Mouse (Mus musculus): ENCODE measurements around the gene Aldob. TPM values are rescaled to one million over a fixed set of nuclear protein-coding genes. Genes with fewer than 3 reads are reported as not detected.
"Not testable (repeated sequence)": the region's sequence is repeated elsewhere in the genome, so short reads cannot be mapped to it uniquely, and the experiment has no call there.

Aldob gene
- total RNA-seq, 1 experiment from 2014 or later, result not detected

- no peak for ATAC-seq (replicated peaks; ENCODE audit: low read depth, poor library complexity, severe bottlenecking)
Observed at GRCm38 (mm10) chr4:49536671-49537070, 12.7 kb downstream of the Aldob start.

DNA sequence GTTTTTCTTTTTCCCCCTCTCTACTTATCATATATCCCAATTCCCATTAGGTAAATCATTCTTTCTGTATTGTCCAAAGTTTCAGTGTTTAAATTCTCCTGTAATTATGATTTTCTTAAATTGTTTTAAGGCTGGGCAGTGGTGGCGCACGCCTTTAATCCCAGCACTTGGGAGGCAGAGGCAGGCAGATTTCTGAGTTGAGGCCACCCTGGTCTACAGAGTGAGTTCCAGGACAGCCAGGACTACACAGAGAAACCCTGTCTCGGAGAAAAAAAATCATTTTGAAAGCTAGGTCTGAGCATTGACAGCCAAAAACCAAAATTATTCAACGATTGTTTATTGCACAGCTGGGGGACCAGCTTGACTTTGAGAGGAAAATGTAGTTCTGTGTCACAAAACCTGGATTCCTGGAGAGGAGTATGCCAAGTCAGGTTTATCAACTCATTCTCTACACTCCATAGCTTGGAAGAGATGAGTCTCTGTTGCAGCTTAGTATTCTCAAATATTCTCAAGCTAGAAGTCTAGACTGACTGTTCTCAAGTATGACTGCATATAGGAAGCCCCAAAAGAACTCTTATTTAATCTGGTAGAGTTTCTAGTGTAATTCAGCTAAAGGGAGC, 13.6 kb downstream of the Aldob start:
- ATAC-seq (replicated peaks; ENCODE audit: low read depth, poor library complexity, severe bottlenecking), result no peak

DNA sequence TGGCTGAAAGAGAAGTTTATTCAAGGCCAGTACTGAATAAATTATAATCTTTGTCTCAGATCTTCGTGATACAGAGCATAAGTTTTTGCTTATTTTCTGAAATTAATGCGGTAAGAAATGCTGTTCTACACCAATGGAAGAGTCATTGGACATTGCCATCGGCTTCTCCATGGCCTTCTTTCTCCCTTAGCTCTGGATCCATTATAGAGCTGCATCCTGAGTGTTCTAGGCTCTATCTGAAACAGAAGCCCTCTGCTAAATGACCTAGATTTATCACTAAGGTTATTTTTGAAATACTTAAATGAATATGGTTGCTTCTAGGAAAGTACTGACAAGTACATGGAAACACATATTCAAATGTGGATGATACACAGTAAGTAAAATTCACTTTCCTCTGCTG, 14.3 kb downstream of the Aldob start:
- ATAC-seq (replicated peaks; ENCODE audit: low read depth, poor library complexity, severe bottlenecking), result no peak

GRCm38 (mm10) chr4:49522576-49522975, 26.8 kb downstream of the Aldob start:
- ATAC-seq (replicated peaks; ENCODE audit: low read depth, poor library complexity, severe bottlenecking), result no peak

DNA sequence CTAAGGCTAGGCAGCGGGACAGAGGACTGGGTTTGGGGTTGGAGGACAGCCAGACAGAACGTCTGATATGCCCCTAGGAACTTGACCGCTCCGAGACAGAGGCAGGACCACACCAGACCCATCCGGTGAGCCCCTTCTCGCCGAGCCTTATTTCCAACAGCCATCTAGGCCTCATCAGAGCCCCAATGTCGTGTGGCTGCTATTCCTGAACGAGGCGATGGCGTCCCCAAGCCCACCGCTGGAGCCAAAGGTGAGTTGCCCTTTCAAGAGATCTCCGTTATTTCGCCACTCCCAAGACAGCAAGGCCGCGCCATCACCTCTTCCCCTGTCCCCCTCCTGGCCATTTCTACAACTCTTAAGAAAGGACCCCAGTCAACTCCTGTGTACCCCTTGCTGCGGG, 28.0 kb downstream of the Aldob start:
- peak; percentile 51 for ATAC-seq (replicated peaks; ENCODE audit: low read depth, poor library complexity, severe bottlenecking)

- peak; percentile 96 for ATAC-seq (replicated peaks; ENCODE audit: low read depth, poor library complexity, severe bottlenecking)
Observed at GRCm38 (mm10) chr4:49520572-49521340, 28.6 kb downstream of the Aldob start, which contains the start of the genes Mrpl50 and Zfp189. TSS of gene Mrpl50 (minus strand) at chr4:49521093. TSS of gene Zfp189 (plus strand) at chr4:49521176.

GRCm38 (mm10) chr4:49519476-49519875, 29.9 kb downstream of the Aldob start:
- no peak for ATAC-seq (replicated peaks; ENCODE audit: low read depth, poor library complexity, severe bottlenecking)

DNA sequence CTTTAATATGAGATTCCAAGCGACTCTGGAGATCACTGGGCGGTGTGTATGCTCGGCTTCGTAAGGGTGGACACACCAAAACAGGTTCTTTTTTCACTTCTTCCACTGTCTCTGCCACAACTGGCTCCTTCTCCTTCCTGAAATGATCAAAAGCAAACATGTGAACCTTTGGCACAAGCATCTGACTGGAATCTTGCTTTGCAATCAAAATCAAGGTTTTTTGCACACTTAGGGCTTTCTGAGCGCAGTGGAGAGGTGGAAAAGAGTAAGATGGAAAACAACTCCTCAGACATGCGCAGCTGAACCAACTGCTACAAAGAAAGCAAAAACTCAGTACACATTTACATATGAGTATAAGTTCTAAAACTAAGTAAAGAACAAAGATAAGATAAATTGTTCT, 34.9 kb downstream of the Aldob start:
- no peak for ATAC-seq (replicated peaks; ENCODE audit: low read depth, poor library complexity, severe bottlenecking)

- ATAC-seq (replicated peaks; ENCODE audit: low read depth, poor library complexity, severe bottlenecking), result no peak
Observed at GRCm38 (mm10) chr4:49512636-49513035, 36.7 kb downstream of the Aldob start.

- ATAC-seq (replicated peaks; ENCODE audit: low read depth, poor library complexity, severe bottlenecking), result not testable (repeated sequence)
Observed at GRCm38 (mm10) chr4:49510236-49510835, 39.0 kb downstream of the Aldob start.

- no peak for ATAC-seq (replicated peaks; ENCODE audit: low read depth, poor library complexity, severe bottlenecking)
Observed at GRCm38 (mm10) chr4:49509183-49509582, 40.2 kb downstream of the Aldob start.

DNA sequence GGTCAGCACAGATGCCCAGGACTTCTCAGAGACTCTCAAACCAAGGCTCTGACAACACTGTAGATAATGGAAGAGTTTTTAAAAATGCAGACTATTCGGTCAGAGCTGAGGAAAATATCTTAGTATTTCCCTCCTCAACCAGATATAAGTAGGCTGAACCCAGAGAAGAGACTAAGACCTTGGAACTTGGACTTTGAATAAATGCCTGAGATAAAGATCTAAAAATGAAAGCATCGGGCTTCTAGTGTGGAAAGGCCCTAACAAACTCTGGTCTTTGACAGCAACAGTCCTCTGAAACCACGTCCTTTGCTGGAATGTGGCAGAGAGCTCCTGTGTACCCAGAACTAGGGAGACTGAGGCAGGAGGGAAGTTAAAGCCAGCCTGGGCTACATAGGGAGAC, 43.0 kb downstream of the Aldob start, which contains the start of gene Baat:
Baat (minus strand) TSS at position 172 of the 400 bp plus-strand sequence.
- ATAC-seq (replicated peaks; ENCODE audit: low read depth, poor library complexity, severe bottlenecking), result no peak

GRCm38 (mm10) chr4:49503563-49503962, 45.8 kb downstream of the Aldob start:
- ATAC-seq (replicated peaks; ENCODE audit: low read depth, poor library complexity, severe bottlenecking), result no peak

Other genes with a start within 250 kb of the Aldob start
- gene Acnat2, start 141.4 kb downstream of the Aldob start, total RNA-seq (2017), result not detected in 2 replicates
- 0.09 TPM in 1 of 2 replicates, not detected in the other for gene Acnat1, start 75.6 kb downstream of the Aldob start, total RNA-seq (2017)
- not detected in 2 replicates for gene Baat, start 43.0 kb downstream of the Aldob start, total RNA-seq (2017)
- gene Mrpl50, start 28.5 kb downstream of the Aldob start, total RNA-seq (2017), result 34.3 and 37.5 TPM in 2 replicates
- 8.7 and 10.9 TPM in 2 replicates for gene Zfp189, start 28.4 kb downstream of the Aldob start, total RNA-seq (2017)
- gene Tmem246, start 48.3 kb upstream of the Aldob start, total RNA-seq (2017), result 1.0 and 1.7 TPM in 2 replicates
- 111 and 139 TPM in 2 replicates for gene Rnf20, start 82.5 kb upstream of the Aldob start, total RNA-seq (2017)
- not detected in 2 replicates for gene Ppp3r2, start 132.5 kb upstream of the Aldob start, total RNA-seq (2017)